Mouse (Mus musculus): ENCODE measurements at regions not wholly inside any gene's neighbourhood (a gene's known extent, or its start where the extent isn't known, plus 50 kb on each side); places are given as distances from the start of the nearest gene placed in this dataset.

DNA sequence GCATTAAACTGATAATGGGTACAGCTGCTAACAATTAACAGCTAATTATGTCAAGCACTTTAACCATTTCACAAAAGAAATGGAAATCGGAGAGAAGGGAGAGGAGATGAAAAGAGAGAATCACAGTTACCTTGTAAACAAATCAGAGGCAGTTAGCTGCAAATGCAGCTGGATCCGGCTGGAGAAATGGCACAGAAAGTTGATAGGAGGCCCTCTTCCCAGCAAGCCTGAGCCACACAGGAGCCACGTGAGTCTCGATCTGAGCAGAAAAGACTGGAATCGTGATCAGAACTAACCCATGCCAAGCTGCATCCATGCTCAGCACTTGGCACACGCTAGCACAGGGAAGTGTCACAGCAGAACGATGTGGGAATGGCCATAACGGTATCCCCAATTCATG is 103.8 kb downstream of the Rpl10-ps3 start:
- no peak for TF ChIP-seq CTCF (IDR thresholded peaks at IDR 0.05; ENCODE audit: extremely low read depth, insufficient read length, insufficient replicate concordance, low read depth, low read length)
- no peak for TF ChIP-seq POLR2A (IDR thresholded peaks at IDR 0.05; ENCODE audit: low read depth, low read length)

Data from small intestine, adult 2 months (tissue).